ENCODE assay signal across 7 mouse cellular contexts in genomic region chr13:65240509-65241098, GRCm38 (mm10). TPM values are rescaled to one million over a fixed set of nuclear protein-coding genes. Genes with fewer than 3 reads are reported as not detected.
DNase-seq lines count a peak whose midpoint lies in the region; ATAC-seq lines count a peak whose summit lies in the region.

No protein-coding gene starts in this region.

- peak overlapping the region; percentile 90 for H3K27ac ChIP-seq in embryonic facial prominence, embryonic 10.5 days (replicated peaks)
- peak overlapping the region; percentile 90 for H3K27ac ChIP-seq in limb, embryonic 10.5 days
- H3K27ac ChIP-seq in midbrain, embryonic 13.5 days: peak overlapping the region; percentile 91

- H3K36me3 ChIP-seq in embryonic facial prominence, embryonic 10.5 days (replicated peaks): peaks cover 29% of the 10 kb centered on the region
- H3K36me3 ChIP-seq in limb, embryonic 10.5 days: peaks cover 27% of the 10 kb centered on the region
- H3K36me3 ChIP-seq in midbrain, embryonic 13.5 days: peaks cover 15% of the 10 kb centered on the region

- DNase-seq in adrenal gland, adult 8-10 months: peak; percentile 95
- DNase-seq in embryonic facial prominence, embryonic 10.5 days (ENCODE audit: low spot score): peak; percentile 93
- DNase-seq in gonadal fat pad, adult 2 months (ENCODE audit: low read depth): peak; percentile 75
- peak; percentile 97 for DNase-seq in kidney, adult 11 months
- peak; percentile 94 for DNase-seq in limb, embryonic 10.5 days (ENCODE audit: low spot score)
- DNase-seq in spleen, adult 12 weeks (ENCODE audit: low spot score): peak; percentile 89

- H3K9ac ChIP-seq in midbrain, embryonic 13.5 days (replicated peaks): peak overlapping the region; percentile 73

- peak; percentile 97 for ATAC-seq in midbrain, embryonic 13.5 days

- H3K4me2 ChIP-seq in midbrain, embryonic 13.5 days (replicated peaks): peak overlapping the region; percentile 96

- H3K27me3 ChIP-seq in embryonic facial prominence, embryonic 10.5 days (replicated peaks; ENCODE audit: low read depth, poor library complexity, severe bottlenecking): no peaks in the 10 kb centered on the region
- H3K27me3 ChIP-seq in limb, embryonic 10.5 days (ENCODE audit: low read depth, poor library complexity, severe bottlenecking): no peaks in the 10 kb centered on the region
- no peaks in the 10 kb centered on the region for H3K27me3 ChIP-seq in midbrain, embryonic 13.5 days

- H3K4me3 ChIP-seq in embryonic facial prominence, embryonic 10.5 days: peak overlapping the region; percentile 75
- H3K4me3 ChIP-seq in limb, embryonic 10.5 days: peak overlapping the region; percentile 88
- peak overlapping the region; percentile 65 for H3K4me3 ChIP-seq in midbrain, embryonic 13.5 days (replicated peaks)

- 1% methylated on average over 28 of the region's 28 CpGs for WGBS in embryonic facial prominence, embryonic 10.5 days
- WGBS in limb, embryonic 10.5 days: 1% methylated on average over 28 of the region's 28 CpGs
- under 1% methylated on average over 28 of the region's 28 CpGs for WGBS in midbrain, embryonic 13.5 days

- H3K4me1 ChIP-seq in embryonic facial prominence, embryonic 10.5 days: peaks cover 11% of the 10 kb centered on the region
- peaks cover 16% of the 10 kb centered on the region for H3K4me1 ChIP-seq in limb, embryonic 10.5 days
- peaks cover 17% of the 10 kb centered on the region for H3K4me1 ChIP-seq in midbrain, embryonic 13.5 days (replicated peaks)

- peaks cover 56% of the 10 kb centered on the region for H3K9me3 ChIP-seq in embryonic facial prominence, embryonic 10.5 days
- H3K9me3 ChIP-seq in limb, embryonic 10.5 days (replicated peaks): no peaks in the 10 kb centered on the region; the same call in 1 of the 2 replicates
- peaks cover 33% of the 10 kb centered on the region for H3K9me3 ChIP-seq in midbrain, embryonic 13.5 days

RNA-seq across cellular contexts. Expression of gene Gm10775, which starts 18.7 kb away (rescaled TPM):
- total RNA-seq in adrenal gland, adult 8-10 months (2022): under 1 TPM in 1 of 4 experiments, not detected in 3; 0.28 TPM
- not detected in 2 replicates for polyA plus RNA-seq in embryonic facial prominence, embryonic 10.5 days (2016; fragmentation: Nextera tagmentation; extraction: Ambion mirVana)
- not detected in 2 replicates for polyA plus RNA-seq in gonadal fat pad, adult 2 months (2012; rRNA removed)
- polyA plus RNA-seq in limb, embryonic 10.5 days (2016; fragmentation: Nextera tagmentation; extraction: Ambion mirVana): not detected in 2 replicates
- not detected in 2 replicates for polyA plus RNA-seq in midbrain, embryonic 13.5 days (2015; fragmentation: Nextera tagmentation; extraction: Ambion mirVana)

RNA-seq across cellular contexts. Expression of gene Nlrp4f, which starts 34.8 kb away (rescaled TPM):
- total RNA-seq in adrenal gland, adult 8-10 months (2022): under 1 TPM; 0.30 to 0.40 (median 0.33) TPM
- not detected in 2 replicates for polyA plus RNA-seq in embryonic facial prominence, embryonic 10.5 days (2016; fragmentation: Nextera tagmentation; extraction: Ambion mirVana)
- polyA plus RNA-seq in gonadal fat pad, adult 2 months (2012; rRNA removed): 0.04 TPM in 2 replicates
- 0.10 TPM in 1 of 2 replicates, not detected in the other for polyA plus RNA-seq in limb, embryonic 10.5 days (2016; fragmentation: Nextera tagmentation; extraction: Ambion mirVana)
- not detected in 2 replicates for polyA plus RNA-seq in midbrain, embryonic 13.5 days (2015; fragmentation: Nextera tagmentation; extraction: Ambion mirVana)

RNA-seq across cellular contexts. Expression of gene Zfp369, which starts 38.0 kb away (rescaled TPM):
- 10 to 100 TPM; 24.5 to 41.4 (median 32.6) TPM for total RNA-seq in adrenal gland, adult 8-10 months (2022)
- 16.0 and 17.2 TPM in 2 replicates for polyA plus RNA-seq in embryonic facial prominence, embryonic 10.5 days (2016; fragmentation: Nextera tagmentation; extraction: Ambion mirVana)
- polyA plus RNA-seq in gonadal fat pad, adult 2 months (2012; rRNA removed): 14.3 and 15.1 TPM in 2 replicates
- polyA plus RNA-seq in limb, embryonic 10.5 days (2016; fragmentation: Nextera tagmentation; extraction: Ambion mirVana): 12.7 and 16.6 TPM in 2 replicates
- polyA plus RNA-seq in midbrain, embryonic 13.5 days (2015; fragmentation: Nextera tagmentation; extraction: Ambion mirVana): 20.5 and 22.1 TPM in 2 replicates

Comparison
In these comparisons a context has a peak if more than half of its experiments do, and no peak if none do; other contexts are left out.
1. Peak in every context shown above with its lines: DNase-seq, ATAC-seq, H3K4me3 ChIP-seq and H3K27ac ChIP-seq.